Mouse (Mus musculus) heart, postnatal 14 days (tissue): ENCODE results near the gene Asb17. TPM values are rescaled to one million over a fixed set of nuclear protein-coding genes. Genes with fewer than 3 reads are reported as not detected.
"Not testable (repeated sequence)": the region's sequence is repeated elsewhere in the genome, so short reads cannot be mapped to it uniquely, and the experiment has no call there.

Experiments used
- DNase-seq, 2 experiments: peaks; one replicate each; pipeline ENCODE4 v3.0.0; 2021 to 2022
- intact Hi-C: fragments of 180-260 bp; cut with DNase I; formaldehyde crosslinking; loops from one replicate; pipeline ENCODE4 v1.15.1; 2025
- total RNA-seq, 2 experiments: library from RNA; stranded (reverse); gene quantifications; 2 replicates each; pipeline ENCODE4 v1.2.3; 2021

The Asb17 gene
- total RNA-seq, 2 experiments from 2014 or later = not detected

- peak in 1 of 2 experiments; percentile 12 for DNase-seq
- intact Hi-C loops = no loop called here
Observed at GRCm38 (mm10) chr3:153831014-153831872, 12.8 kb upstream of the Asb17 start.

GRCm38 (mm10) chr3:153831873-153832653, 11.9 kb upstream of the Asb17 start:
- intact Hi-C loops = no loop called here

GRCm38 (mm10) chr3:153832654-153832945, 11.4 kb upstream of the Asb17 start:
- intact Hi-C loops = no loop called here

More at GRCm38 (mm10) chr3:153831873-153832653, 11.9 kb upstream of the Asb17 start:
- DNase-seq = no peak

GRCm38 (mm10) chr3:153834071-153834470, 9.9 kb upstream of the Asb17 start:
- intact Hi-C loops = no loop called here
- no peak for DNase-seq

More at GRCm38 (mm10) chr3:153832654-153832945, 11.4 kb upstream of the Asb17 start:
- DNase-seq = no peak

- intact Hi-C loops = no loop called here
- DNase-seq = peak; percentile 67 to 81
Observed at GRCm38 (mm10) chr3:153835455-153836086, 8.4 kb upstream of the Asb17 start.

- intact Hi-C loops = no loop called here
- no peak for DNase-seq
Observed at GRCm38 (mm10) chr3:153836316-153836715, 7.7 kb upstream of the Asb17 start.

GRCm38 (mm10) chr3:153837593-153837992, 6.4 kb upstream of the Asb17 start:
- no peak for DNase-seq
- intact Hi-C loops = no loop called here

- intact Hi-C loops = no loop called here
- no peak for DNase-seq
Observed at GRCm38 (mm10) chr3:153844757-153845156, 748 bp downstream of the Asb17 start.

- no peak for DNase-seq
- intact Hi-C loops = no loop called here
Observed at GRCm38 (mm10) chr3:153845500-153845899, 1.5 kb downstream of the Asb17 start.

- intact Hi-C loops = no loop called here
- DNase-seq = no peak
Observed at GRCm38 (mm10) chr3:153846109-153846508, 2.1 kb downstream of the Asb17 start.

- intact Hi-C loops = no loop called here
- no peak for DNase-seq
Observed at GRCm38 (mm10) chr3:153847207-153847733, 3.3 kb downstream of the Asb17 start.

GRCm38 (mm10) chr3:153849368-153850015, 5.5 kb downstream of the Asb17 start:
- intact Hi-C loops = no loop called here
- peak in 1 of 2 experiments; percentile 16 for DNase-seq

- intact Hi-C loops = no loop called here
- no peak for DNase-seq
Observed at GRCm38 (mm10) chr3:153850759-153851158, 6.8 kb downstream of the Asb17 start.

GRCm38 (mm10) chr3:153852266-153852665, 8.3 kb downstream of the Asb17 start:
- intact Hi-C loops = no loop called here
- DNase-seq = no peak

GRCm38 (mm10) chr3:153858350-153859001, 14.5 kb downstream of the Asb17 start:
- no peak for DNase-seq
- intact Hi-C loops = no loop called here

- DNase-seq, intact Hi-C loops: not testable (repeated sequence)
Observed at GRCm38 (mm10) chr3:153860392-153860791, 16.4 kb downstream of the Asb17 start.

- intact Hi-C loops = no loop called here
- no peak for DNase-seq
Observed at GRCm38 (mm10) chr3:153863816-153864215, 19.8 kb downstream of the Asb17 start.

- no peak for DNase-seq
- intact Hi-C loops = no loop called here
Observed at GRCm38 (mm10) chr3:153864636-153865429, 20.8 kb downstream of the Asb17 start.
